Mouse (Mus musculus): Measurements from ENCODE around the gene Rint1. TPM values are rescaled to one million over a fixed set of nuclear protein-coding genes. Genes with fewer than 3 reads are reported as not detected.
A peak's percentile ranks its signal among the peaks of the same experiment; 100 is the strongest.
"Not testable (repeated sequence)": the region's sequence is repeated elsewhere in the genome, so short reads cannot be mapped to it uniquely, and the experiment has no call there.

Gene Rint1
- polyA plus RNA-seq, 1 experiment, result 18.4 TPM

DNA sequence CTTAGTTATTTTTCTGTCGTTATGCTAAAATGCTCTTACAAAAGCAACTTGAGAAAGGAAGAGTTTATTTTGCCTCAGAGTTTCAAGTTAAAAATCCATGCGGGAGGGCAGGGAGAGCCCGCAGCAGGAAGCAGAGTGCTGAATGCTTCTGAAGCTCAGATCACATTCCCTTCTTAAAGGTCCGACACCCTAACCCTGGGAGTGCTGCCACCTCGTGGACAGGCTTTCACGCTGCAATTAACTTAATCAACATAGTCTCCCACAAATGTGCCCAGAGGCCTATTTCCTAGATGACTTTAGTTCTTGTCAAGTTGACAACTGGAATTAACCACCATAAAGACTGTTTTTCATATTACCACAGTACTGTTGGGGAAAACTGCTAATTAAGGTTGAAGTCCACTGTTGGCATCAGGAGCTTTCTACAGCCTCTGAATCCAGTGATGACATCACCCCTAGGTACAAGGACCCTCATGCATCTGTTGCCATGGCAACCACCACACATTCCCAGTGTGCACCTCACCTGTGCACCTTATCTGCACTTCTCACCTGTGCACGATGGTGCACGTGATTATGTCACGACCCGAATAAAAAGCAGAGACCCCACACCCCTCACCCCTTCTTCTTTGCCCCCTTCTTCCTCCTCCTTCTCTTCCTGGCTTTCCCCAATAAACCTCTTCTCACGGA lies 39.0 kb downstream of the Rint1 start:
- DNase-seq (ENCODE audit: low spot score), result peak; percentile 41

DNA sequence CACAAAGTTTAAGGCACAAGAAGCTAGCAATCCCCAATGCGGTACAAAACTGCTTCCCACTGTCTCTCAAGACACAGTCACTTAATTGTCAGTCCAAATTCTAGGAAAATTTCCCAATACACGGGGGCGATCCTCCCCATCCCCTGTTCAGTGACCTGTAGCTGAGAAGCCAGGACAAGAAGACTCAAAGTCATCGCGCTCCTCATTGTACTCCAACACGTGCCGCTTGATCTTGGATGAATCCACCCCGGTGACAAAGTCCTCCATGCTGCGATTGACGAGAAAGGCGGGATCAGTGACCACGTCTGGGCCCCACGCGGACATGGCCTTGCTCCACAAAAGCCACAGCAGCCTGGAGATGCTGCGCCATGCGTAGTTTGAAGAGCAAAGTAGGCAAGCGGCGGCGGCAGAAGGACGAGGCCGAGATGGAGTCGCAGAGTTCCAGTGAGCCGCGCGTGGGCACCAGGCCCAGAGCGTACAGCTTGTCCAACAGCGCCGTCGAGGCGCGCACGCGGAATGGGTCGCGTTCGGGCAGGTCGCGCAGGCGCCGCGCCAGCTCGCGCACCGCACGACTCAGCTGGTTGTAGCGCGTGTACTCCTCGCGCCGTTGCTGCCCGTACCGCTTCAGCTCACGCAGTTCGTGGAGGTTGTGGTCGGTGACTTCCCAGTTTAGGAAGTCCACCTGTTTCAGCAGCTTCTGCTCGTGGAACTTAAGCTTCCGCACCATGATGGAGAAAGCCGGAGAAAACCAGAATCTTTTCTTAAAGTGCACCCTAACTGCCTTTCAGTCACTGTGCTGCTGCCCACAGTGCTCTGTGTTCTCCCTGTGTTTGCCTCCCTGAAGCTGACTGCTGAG lies 43.6 kb downstream of the Rint1 start:
- no peak for DNase-seq (ENCODE audit: low spot score)

GRCm38 (mm10) chr5:23835691-23836090 lies 48.2 kb downstream of the Rint1 start:
- DNase-seq (ENCODE audit: low spot score), result not testable (repeated sequence)

- no peak for DNase-seq (ENCODE audit: low spot score)
Observed at GRCm38 (mm10) chr5:23838158-23838557, 50.6 kb downstream of the Rint1 start.

- DNase-seq (ENCODE audit: low spot score), result peak; percentile 90
Observed at GRCm38 (mm10) chr5:23843674-23844530, 56.4 kb downstream of the Rint1 start, which contains the start of gene Tomm7. Gene Tomm7, minus strand, starts transcription at chr5:23844161.

GRCm38 (mm10) chr5:23844531-23844841 lies 57.0 kb downstream of the Rint1 start:
- DNase-seq (ENCODE audit: low spot score), result no peak

DNA sequence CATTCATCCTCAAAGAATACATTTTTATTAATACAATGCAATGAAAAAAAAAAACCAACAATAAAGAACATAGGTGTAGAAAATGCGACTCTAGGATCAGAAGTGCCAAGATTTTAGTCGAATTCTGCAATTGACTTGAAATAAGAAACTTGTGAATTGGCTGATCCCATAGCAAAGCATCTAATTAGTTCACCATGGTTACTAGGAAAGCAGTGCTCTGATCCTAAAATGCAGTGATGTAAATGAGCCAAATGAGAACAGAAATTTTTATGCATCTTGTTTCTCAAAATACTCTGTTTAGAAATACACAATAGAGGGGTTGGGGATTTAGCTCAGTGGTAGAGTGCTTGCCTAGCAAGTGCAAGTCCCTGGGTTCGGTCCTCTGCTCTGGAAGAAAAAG lies 57.6 kb downstream of the Rint1 start:
- no peak for DNase-seq (ENCODE audit: low spot score)

DNA sequence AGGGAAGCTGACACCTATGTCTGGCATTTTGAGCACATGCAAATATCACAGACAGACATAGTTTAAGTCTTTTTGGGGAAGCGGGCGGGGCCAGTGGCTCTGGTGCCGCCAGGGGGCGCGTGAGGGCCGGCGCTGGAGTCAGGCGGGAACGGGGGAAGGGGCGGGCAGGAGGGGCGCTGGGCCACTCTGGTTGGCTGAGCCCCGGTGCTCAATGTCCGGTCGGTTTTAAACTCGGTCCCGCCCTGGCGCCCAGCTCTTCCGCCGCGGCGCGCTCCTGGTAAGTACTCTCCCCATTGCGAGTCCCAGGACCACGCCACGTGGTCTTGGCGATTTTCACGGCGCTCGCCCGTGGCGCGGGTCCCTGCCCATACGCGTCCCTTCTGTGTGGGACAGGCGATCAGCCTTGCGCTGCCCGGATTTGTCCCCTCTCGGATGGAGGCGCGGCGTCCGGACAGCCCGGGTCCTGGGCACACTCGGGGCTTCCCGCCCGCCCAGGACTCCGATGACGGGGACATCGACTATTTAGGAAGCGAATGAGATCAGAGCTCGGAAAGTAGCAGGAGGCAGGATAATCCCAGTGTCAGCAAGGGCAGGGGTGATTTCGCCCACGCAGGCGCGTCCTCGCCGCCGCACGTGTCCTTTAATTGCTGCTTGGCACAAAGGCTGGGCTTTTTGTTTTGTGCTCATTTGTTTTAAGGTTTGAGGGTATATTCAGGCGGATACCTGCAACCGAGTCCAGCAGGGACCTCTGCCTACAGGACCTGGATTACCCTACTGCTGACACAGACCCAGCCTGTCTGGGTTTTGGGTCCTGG lies 63.0 kb downstream of the Rint1 start:
- peak; percentile 88 for DNase-seq (ENCODE audit: low spot score)

DNA sequence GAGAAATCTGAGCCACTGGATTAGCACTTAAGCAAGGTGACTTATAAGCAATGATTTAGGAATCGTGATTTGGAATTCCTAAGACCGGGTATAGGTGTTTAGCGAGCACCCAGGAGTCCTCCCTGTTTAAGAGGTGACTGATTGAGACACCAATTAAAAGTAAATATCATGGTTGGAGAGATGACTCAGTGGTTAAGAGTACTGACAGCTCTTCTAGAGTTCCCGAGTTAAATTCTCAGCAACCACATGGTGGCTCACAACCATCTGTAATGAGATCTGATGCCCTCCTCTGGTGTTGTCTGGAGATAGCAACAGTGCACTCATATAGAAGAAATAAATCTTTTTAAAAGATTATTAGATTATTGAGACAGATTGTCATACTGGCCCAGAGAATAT lies 63.6 kb downstream of the Rint1 start:
- not testable (repeated sequence) for DNase-seq (ENCODE audit: low spot score)

GRCm38 (mm10) chr5:23852916-23853315 lies 65.4 kb downstream of the Rint1 start:
- DNase-seq (ENCODE audit: low spot score), result not testable (repeated sequence)

DNA sequence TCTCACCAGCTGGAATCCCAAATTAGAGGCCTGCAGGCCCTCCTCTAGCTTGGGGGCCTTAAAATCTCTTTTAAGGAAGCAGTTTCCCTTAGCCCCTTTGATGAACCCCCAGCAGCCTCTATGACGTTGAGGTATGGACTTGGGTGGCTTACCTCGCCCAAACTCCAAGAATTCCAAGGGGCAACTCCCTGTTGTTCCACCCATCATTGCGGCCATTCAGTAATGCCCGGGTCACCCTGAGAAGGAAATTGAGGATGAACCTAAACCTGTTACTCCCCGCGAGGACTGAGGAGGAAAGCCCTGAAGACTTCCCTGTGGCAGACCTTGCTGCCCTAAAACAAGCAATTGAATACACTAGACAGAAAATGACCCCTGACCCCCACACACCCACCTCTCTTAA lies 68.0 kb downstream of the Rint1 start:
- no peak for DNase-seq (ENCODE audit: low spot score)

DNA sequence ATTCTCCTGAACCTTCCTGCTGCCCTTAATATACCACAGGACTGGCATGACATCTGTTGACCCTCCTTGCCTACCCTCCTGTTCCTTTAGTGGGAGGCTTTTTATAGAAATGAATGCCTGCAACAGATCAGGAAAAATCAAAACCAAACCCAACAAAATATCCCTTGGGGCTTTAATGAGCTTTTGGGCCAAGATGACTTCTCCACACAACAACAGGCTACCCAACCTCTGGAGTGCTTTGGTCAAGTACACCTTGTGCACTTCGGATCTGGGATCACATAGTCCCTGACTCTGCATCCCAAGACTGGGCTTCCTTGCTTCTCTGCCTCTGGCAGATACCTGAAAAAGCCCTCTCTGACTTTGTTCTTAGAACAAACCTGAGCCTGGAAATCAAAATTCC lies 68.7 kb downstream of the Rint1 start:
- DNase-seq (ENCODE audit: low spot score), result no peak

DNA sequence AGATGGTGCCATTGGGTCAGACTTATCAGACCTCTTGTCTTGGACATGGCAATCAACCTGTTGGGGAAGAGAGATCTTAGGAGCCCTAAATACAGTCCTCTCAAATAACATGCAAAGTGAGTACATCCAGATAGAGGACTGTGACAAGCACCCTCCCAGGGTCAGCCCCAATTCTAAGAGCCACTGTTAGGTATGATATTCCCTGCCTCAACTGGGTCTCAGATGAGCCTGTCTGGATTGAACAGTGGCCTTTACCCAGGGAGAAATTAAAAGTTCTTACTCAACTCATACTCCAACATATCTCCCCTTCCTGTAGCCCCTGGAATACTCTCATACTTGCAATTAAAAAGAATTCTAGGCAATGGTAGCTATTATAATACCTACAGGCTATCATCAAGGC lies 69.7 kb downstream of the Rint1 start:
- no peak for DNase-seq (ENCODE audit: low spot score)

GRCm38 (mm10) chr5:23858001-23858400 lies 70.5 kb downstream of the Rint1 start:
- DNase-seq (ENCODE audit: low spot score), result no peak

GRCm38 (mm10) chr5:23858643-23859042 lies 71.1 kb downstream of the Rint1 start:
- DNase-seq (ENCODE audit: low spot score), result no peak

DNA sequence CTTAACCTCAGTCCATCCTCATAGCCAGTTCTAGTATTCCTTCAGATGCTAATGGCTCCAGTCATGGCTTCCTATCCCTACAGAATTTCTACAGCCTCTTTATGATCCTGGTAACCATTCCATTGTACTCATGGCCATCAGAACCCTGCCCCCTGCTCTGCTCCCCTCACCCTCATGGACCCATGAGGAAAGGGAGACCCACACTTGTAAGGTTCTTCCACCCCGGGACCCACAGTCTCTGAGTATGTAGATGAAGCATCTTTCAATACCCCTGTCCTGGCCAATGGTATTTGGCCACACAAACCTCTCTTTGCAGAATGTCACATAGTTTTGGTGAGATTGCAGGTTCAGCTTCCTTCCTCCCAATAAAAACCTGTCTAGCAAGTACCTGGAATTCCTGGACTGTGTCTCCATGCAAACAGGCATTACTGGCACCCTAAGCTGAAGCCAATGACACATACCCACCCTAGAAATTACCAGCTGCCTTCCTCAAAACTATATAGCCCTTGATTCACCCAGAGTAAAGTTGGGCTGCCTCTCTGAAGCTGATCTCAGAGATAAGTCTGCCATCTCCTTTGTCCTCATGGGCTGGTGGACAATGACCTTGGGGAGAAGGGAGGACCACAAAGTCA lies 71.7 kb downstream of the Rint1 start:
- no peak for DNase-seq (ENCODE audit: low spot score)

GRCm38 (mm10) chr5:23859896-23860295 lies 72.4 kb downstream of the Rint1 start:
- no peak for DNase-seq (ENCODE audit: low spot score)

- DNase-seq (ENCODE audit: low spot score), result no peak
Observed at GRCm38 (mm10) chr5:23861721-23862120, 74.2 kb downstream of the Rint1 start.

DNA sequence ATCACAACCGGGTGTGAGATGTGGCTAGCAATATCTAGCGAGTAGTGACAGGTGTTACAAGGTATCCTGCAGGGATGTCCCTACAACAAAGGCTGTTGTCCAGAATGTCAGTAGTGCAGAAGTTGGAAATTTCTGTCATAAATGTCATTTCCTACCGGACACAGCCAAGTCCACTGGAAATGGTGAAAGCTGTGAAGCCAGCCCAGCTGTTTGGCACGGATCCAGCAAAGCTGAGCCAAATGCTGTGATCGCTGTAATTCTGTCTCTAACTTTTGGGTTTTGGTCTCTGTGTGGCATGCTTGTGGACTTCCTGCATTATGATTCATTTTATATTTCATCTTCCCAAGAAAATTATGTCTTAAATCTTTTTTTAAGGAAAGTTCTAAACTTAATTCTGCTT lies 74.8 kb downstream of the Rint1 start:
- no peak for DNase-seq (ENCODE audit: low spot score)

DNA sequence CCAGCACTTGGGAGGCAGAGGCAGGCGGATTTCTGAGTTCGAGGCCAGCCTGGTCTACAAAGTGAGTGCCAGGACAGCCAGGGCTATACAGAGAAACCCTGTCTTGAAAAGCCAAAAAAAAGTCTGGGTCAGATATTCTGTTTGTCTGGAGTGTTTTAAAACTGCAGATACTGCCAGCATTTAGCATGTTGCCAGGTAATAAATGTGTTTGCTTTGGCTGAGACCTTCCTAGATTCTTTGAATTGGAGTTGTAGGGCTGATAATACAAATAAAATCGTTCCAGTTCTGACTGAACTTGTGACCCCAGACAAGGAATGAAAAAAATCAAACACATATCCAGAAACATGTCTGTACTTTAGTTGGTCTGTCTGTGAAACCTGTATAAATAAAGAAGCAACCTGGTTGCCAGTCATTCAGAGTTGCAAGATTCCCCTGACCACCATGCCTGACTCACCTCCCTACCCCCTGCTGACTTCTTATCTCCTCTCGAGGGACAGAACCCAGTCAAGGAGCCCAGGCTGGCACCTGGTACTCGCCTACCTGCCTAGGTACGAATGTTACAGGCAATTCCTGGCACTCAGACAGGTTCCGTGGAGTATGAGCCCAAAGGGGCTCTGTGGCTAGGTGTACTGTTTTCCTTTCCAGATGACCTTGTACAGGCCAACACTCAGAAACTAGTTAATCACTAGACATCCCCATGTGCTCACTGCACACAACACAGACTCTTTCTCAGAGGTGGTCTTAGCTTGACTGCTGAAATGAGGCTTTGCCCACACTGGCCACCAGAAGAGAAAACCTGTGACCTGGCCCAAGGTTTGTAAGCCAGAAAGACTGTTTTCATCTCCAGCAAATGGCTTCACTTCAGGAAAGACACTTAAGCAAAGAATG lies 75.9 kb downstream of the Rint1 start:
- no peak for DNase-seq (ENCODE audit: low spot score)
